Mouse (Mus musculus) olfactory bulb, adult 2 months (tissue): ENCODE data around the gene Igsf6. TPM values are rescaled to one million over a fixed set of nuclear protein-coding genes. Genes with fewer than 3 reads are reported as not detected.
A peak's percentile ranks its signal among the peaks of the same experiment; 100 is the strongest.

Experiments
- H3K27ac ChIP-seq: fragments of 200-500 bp; 2 replicates; pipeline ENCODE4 v1.5.1; 2012; ENCODE audit warnings: low read depth, low read length; ENCODE audit not compliant: insufficient read depth
- H3K4me1 ChIP-seq: fragments of 200-500 bp; 2 replicates; pipeline ENCODE4 v1.6.1; 2012; ENCODE audit warnings: low read length; ENCODE audit not compliant: control insufficient read depth, insufficient read depth
- H3K4me3 ChIP-seq: fragments of 200-500 bp; 2 replicates; pipeline ENCODE4 v1.5.1; 2012; ENCODE audit warnings: mild to moderate bottlenecking, low read depth, low read length, moderate library complexity; ENCODE audit not compliant: insufficient read depth
- CTCF ChIP-seq: fragments of 200-500 bp; IDR thresholded peaks from 2 replicates; pipeline ENCODE4 v1.5.1; 2012; ENCODE audit warnings: low read depth, mild to moderate bottlenecking, low read length, moderate library complexity; ENCODE audit not compliant: insufficient read depth
- POLR2A ChIP-seq: fragments of 200-500 bp; IDR thresholded peaks from 2 replicates; pipeline ENCODE4 v1.6.1; 2012; ENCODE audit warnings: mild to moderate bottlenecking, low read depth, low read length, moderate library complexity; ENCODE audit not compliant: insufficient read depth
- WGBS: fragments of 180-500 bp; shearing (Covaris S2); methylation state at CpG from one replicate; pipeline ENCODE4 v1.1.7; 2018; 5-methylcytosine and 5-hydroxymethylcytosine counted together
- polyA plus RNA-seq: library from polyadenylated mRNA; stranded (reverse); fragments of >200 nt; gene quantifications from 2 replicates; pipeline ENCODE4 v1.2.4, GENCODE M21; 2012; ENCODE audit warnings: low replicate concordance; ENCODE audit not compliant: missing spikeins, insufficient read depth, insufficient read length

Gene Igsf6
- not detected in 2 replicates for polyA plus RNA-seq

- peaks cover 13% of the 10 kb centered on the region for H3K4me1 ChIP-seq
- TF ChIP-seq CTCF = no peak
- TF ChIP-seq POLR2A = no peak
- WGBS = 75% methylated on average over 11 of the region's 11 CpGs
- H3K4me3 ChIP-seq = no peak within 1 kb of the TSS
- peak within 1 kb of the TSS; percentile 31; the same call in 1 of the 2 replicates for H3K27ac ChIP-seq
These were observed at the start of gene Igsf6 for GRCm38 (mm10) chr7:121074281-121074680. Gene Igsf6, minus strand, starts transcription at chr7:121074572.

- Histone ChIP-seq H3K4me3 (no peak overlapping the region), H3K27ac (no peak overlapping the region), H3K4me1 (peaks cover 3% of the 10 kb centered on the region; the same call in 1 of the 2 replicates)
- WGBS = 10% methylated on average over 10 of the region's 10 CpGs
- TF ChIP-seq CTCF (0 out of 2 replicates have a peak, but pooled peaks have one; percentile 8), POLR2A (no peak)
These were observed 45.9 kb upstream of the Igsf6 start for GRCm38 (mm10) chr7:121120143-121120818.

GRCm38 (mm10) chr7:121111762-121112161 lies 37.4 kb upstream of the Igsf6 start:
- TF ChIP-seq CTCF (no peak), POLR2A (no peak)
- no peak overlapping the region for H3K27ac ChIP-seq
- no peak overlapping the region for H3K4me3 ChIP-seq
- WGBS = 77% methylated on average over 3 of the region's 3 CpGs
- no peaks in the 10 kb centered on the region for H3K4me1 ChIP-seq

GRCm38 (mm10) chr7:121111321-121111720 lies 36.9 kb upstream of the Igsf6 start:
- no peak overlapping the region for H3K27ac ChIP-seq
- H3K4me3 ChIP-seq = no peak overlapping the region
- H3K4me1 ChIP-seq = no peaks in the 10 kb centered on the region
- whole genome bisulfite sequencing = 23% methylated on average over 3 of the region's 3 CpGs
- TF ChIP-seq CTCF (no peak), POLR2A (no peak)

- Histone ChIP-seq H3K4me1 (no peaks in the 10 kb centered on the region), H3K27ac (no peak overlapping the region), H3K4me3 (no peak overlapping the region)
- no peak for TF ChIP-seq POLR2A
- no peak for TF ChIP-seq CTCF
- WGBS = 89% methylated on average over 3 of the region's 3 CpGs
These were observed 33.5 kb upstream of the Igsf6 start for GRCm38 (mm10) chr7:121107851-121108250.

- Histone ChIP-seq H3K4me1 (no peaks in the 10 kb centered on the region), H3K4me3 (no peak overlapping the region), H3K27ac (no peak overlapping the region)
- TF ChIP-seq CTCF (no peak), POLR2A (no peak)
- WGBS = 83% methylated on average over 10 of the region's 10 CpGs
These were observed 24.4 kb upstream of the Igsf6 start for GRCm38 (mm10) chr7:121098614-121099389.

- TF ChIP-seq POLR2A = no peak
- WGBS = 75% methylated on average over 4 of the region's 4 CpGs
- Histone ChIP-seq H3K4me1 (no peaks in the 10 kb centered on the region), H3K4me3 (no peak overlapping the region), H3K27ac (no peak overlapping the region)
These were observed 18.7 kb upstream of the Igsf6 start for GRCm38 (mm10) chr7:121093026-121093425.

- no peaks in the 10 kb centered on the region for H3K4me1 ChIP-seq
- H3K4me3 ChIP-seq = no peak overlapping the region
- no peak overlapping the region for H3K27ac ChIP-seq
- whole genome bisulfite sequencing = 91% methylated on average over 7 of the region's 7 CpGs
- TF ChIP-seq POLR2A (no peak), CTCF (no peak)
These were observed 16.4 kb upstream of the Igsf6 start for GRCm38 (mm10) chr7:121090748-121091147.

GRCm38 (mm10) chr7:121088745-121089144 lies 14.4 kb upstream of the Igsf6 start:
- H3K27ac ChIP-seq = no peak overlapping the region
- no peak for TF ChIP-seq CTCF
- no peak for TF ChIP-seq POLR2A
- WGBS = 76% methylated on average over 5 of the region's 5 CpGs
- H3K4me1 ChIP-seq = no peaks in the 10 kb centered on the region
- H3K4me3 ChIP-seq = no peak overlapping the region
